Mouse (Mus musculus): ENCODE data around the gene Fbxw4. TPM values are rescaled to one million over a fixed set of nuclear protein-coding genes. Genes with fewer than 3 reads are reported as not detected.

Fbxw4 gene
- polyA plus RNA-seq, 1 experiment from 2014 or later = 3.4 TPM

GRCm38 (mm10) chr19:45574941-45575631 is 85.0 kb downstream of the Fbxw4 start:
- no peak overlapping the region for H3K27ac ChIP-seq
- H3K4me1 ChIP-seq = 0 out of 2 replicates have a peak, but pooled peaks cover 4% of the 10 kb centered on the region
- peaks cover 24% of the 10 kb centered on the region for H3K27me3 ChIP-seq
- no peak for ATAC-seq
- no peak overlapping the region for H3K4me2 ChIP-seq
- WGBS = 55% methylated on average over 19 of the region's 19 CpGs
- H3K9me3 ChIP-seq (replicated peaks) = no peaks in the 10 kb centered on the region
- H3K9ac ChIP-seq = no peak overlapping the region
- no peak overlapping the region for H3K4me3 ChIP-seq
- peaks cover 47% of the 10 kb centered on the region for H3K36me3 ChIP-seq (ENCODE audit: poor library complexity, severe bottlenecking)

GRCm38 (mm10) chr19:45574339-45574898 is 85.7 kb downstream of the Fbxw4 start:
- Histone ChIP-seq H3K27me3 (peaks cover 27% of the 10 kb centered on the region), H3K27ac (no peak overlapping the region), H3K4me2 (no peak overlapping the region), H3K36me3 (ENCODE audit: poor library complexity, severe bottlenecking) (peaks cover 45% of the 10 kb centered on the region), H3K9ac (no peak overlapping the region), H3K4me3 (no peak overlapping the region), H3K9me3 (replicated peaks) (no peaks in the 10 kb centered on the region), H3K4me1 (no peaks in the 10 kb centered on the region)
- no peak for ATAC-seq
- WGBS = 77% methylated on average over 7 of the region's 7 CpGs

- H3K27ac ChIP-seq = no peak overlapping the region
- peaks cover 27% of the 10 kb centered on the region for H3K27me3 ChIP-seq
- H3K4me1 ChIP-seq = no peaks in the 10 kb centered on the region
- H3K4me2 ChIP-seq = no peak overlapping the region
- peaks cover 40% of the 10 kb centered on the region for H3K36me3 ChIP-seq (ENCODE audit: poor library complexity, severe bottlenecking)
- 17% methylated on average over 6 of the region's 6 CpGs for WGBS
- H3K9me3 ChIP-seq (replicated peaks) = no peaks in the 10 kb centered on the region
- H3K4me3 ChIP-seq = no peak overlapping the region
- no peak overlapping the region for H3K9ac ChIP-seq
- ATAC-seq = 0 out of 2 replicates have a peak, but pooled peaks have one; percentile 59
Measured at GRCm38 (mm10) chr19:45573861-45574267, 86.2 kb downstream of the Fbxw4 start.

GRCm38 (mm10) chr19:45573033-45573432 is 87.1 kb downstream of the Fbxw4 start:
- Histone ChIP-seq H3K4me2 (no peak overlapping the region), H3K27me3 (peaks cover 22% of the 10 kb centered on the region), H3K9ac (no peak overlapping the region), H3K9me3 (replicated peaks) (no peaks in the 10 kb centered on the region), H3K27ac (no peak overlapping the region), H3K4me1 (peaks cover 4% of the 10 kb centered on the region), H3K4me3 (no peak overlapping the region), H3K36me3 (ENCODE audit: poor library complexity, severe bottlenecking) (peaks cover 31% of the 10 kb centered on the region)
- no peak for ATAC-seq
- WGBS = 79% methylated on average over 6 of the region's 6 CpGs

- 9% methylated on average over 14 of the region's 14 CpGs for WGBS
- Histone ChIP-seq H3K27me3 (peaks cover 24% of the 10 kb centered on the region; the same call in 1 of the 2 replicates), H3K4me3 (no peak overlapping the region), H3K36me3 (ENCODE audit: poor library complexity, severe bottlenecking) (peaks cover 3% of the 10 kb centered on the region; the same call in 1 of the 2 replicates), H3K27ac (no peak overlapping the region), H3K4me2 (no peak overlapping the region), H3K9me3 (replicated peaks) (no peaks in the 10 kb centered on the region), H3K4me1 (peaks cover 29% of the 10 kb centered on the region), H3K9ac (no peak overlapping the region)
- ATAC-seq = no peak
Measured at GRCm38 (mm10) chr19:45567367-45567766, 92.7 kb downstream of the Fbxw4 start.

- H3K9ac ChIP-seq = no peak overlapping the region
- WGBS = 52% methylated on average over 15 of the region's 15 CpGs
- H3K27ac ChIP-seq = no peak overlapping the region
- no peaks in the 10 kb centered on the region for H3K36me3 ChIP-seq (ENCODE audit: poor library complexity, severe bottlenecking)
- H3K4me2 ChIP-seq = no peak overlapping the region
- no peak for ATAC-seq
- peaks cover 24% of the 10 kb centered on the region; the same call in 1 of the 2 replicates for H3K27me3 ChIP-seq
- peaks cover 29% of the 10 kb centered on the region for H3K4me1 ChIP-seq
- no peaks in the 10 kb centered on the region for H3K9me3 ChIP-seq (replicated peaks)
- H3K4me3 ChIP-seq = no peak overlapping the region
Measured at GRCm38 (mm10) chr19:45565925-45566715, 94.0 kb downstream of the Fbxw4 start.

- under 1% methylated on average over 35 of the region's 35 CpGs for WGBS
- H3K27ac ChIP-seq = peak within 1 kb of the TSS; percentile 59
- no peaks in the 10 kb centered on the region for H3K9me3 ChIP-seq (replicated peaks)
- H3K4me1 ChIP-seq = peaks cover 13% of the 10 kb centered on the region
- peak within 1 kb of the TSS; percentile 87 for H3K9ac ChIP-seq
- peak within 1 kb of the TSS; percentile 65 for H3K4me3 ChIP-seq
- peaks cover 18% of the 10 kb centered on the region; the same call in 1 of the 2 replicates for H3K36me3 ChIP-seq (ENCODE audit: poor library complexity, severe bottlenecking)
- H3K4me2 ChIP-seq = peak within 1 kb of the TSS; percentile 93
- peak; percentile 93 for ATAC-seq
- H3K27me3 ChIP-seq = 0 out of 2 replicates have a peak, but pooled peaks cover 3% of the 10 kb centered on the region
Measured at GRCm38 (mm10) chr19:45560153-45560890, 99.8 kb downstream of the Fbxw4 start, which contains the start of the genes Poll and Gm17018. Poll (minus strand) TSS chr19:45560531. Gm17018 (plus strand) TSS chr19:45560615.

- no peak overlapping the region for H3K27ac ChIP-seq
- no peaks in the 10 kb centered on the region; the same call in 1 of the 2 replicates for H3K9me3 ChIP-seq (replicated peaks)
- no peak overlapping the region for H3K9ac ChIP-seq
- H3K4me1 ChIP-seq = no peaks in the 10 kb centered on the region
- H3K4me3 ChIP-seq = no peak overlapping the region
- no peak overlapping the region for H3K4me2 ChIP-seq
- no peak for ATAC-seq
- H3K36me3 ChIP-seq (ENCODE audit: poor library complexity, severe bottlenecking) = peaks cover 52% of the 10 kb centered on the region
- H3K27me3 ChIP-seq = peaks cover 16% of the 10 kb centered on the region
- 94% methylated on average over 11 of the region's 11 CpGs for WGBS
Measured at GRCm38 (mm10) chr19:45554136-45554535, 106.0 kb downstream of the Fbxw4 start.

GRCm38 (mm10) chr19:45552187-45552586 is 107.9 kb downstream of the Fbxw4 start:
- ATAC-seq = no peak
- Histone ChIP-seq H3K4me3 (no peak overlapping the region), H3K27ac (no peak overlapping the region), H3K9ac (no peak overlapping the region), H3K9me3 (replicated peaks) (no peaks in the 10 kb centered on the region; the same call in 1 of the 2 replicates), H3K4me2 (no peak overlapping the region), H3K36me3 (ENCODE audit: poor library complexity, severe bottlenecking) (peaks cover 45% of the 10 kb centered on the region), H3K27me3 (peaks cover 21% of the 10 kb centered on the region), H3K4me1 (no peaks in the 10 kb centered on the region)
- WGBS = 86% methylated on average over 6 of the region's 6 CpGs

GRCm38 (mm10) chr19:45549948-45550347 is 110.2 kb downstream of the Fbxw4 start:
- WGBS = 89% methylated on average over 4 of the region's 4 CpGs
- ATAC-seq = no peak
- peaks cover 41% of the 10 kb centered on the region for H3K27me3 ChIP-seq
- H3K27ac ChIP-seq = no peak overlapping the region
- H3K36me3 ChIP-seq (ENCODE audit: poor library complexity, severe bottlenecking) = peaks cover 31% of the 10 kb centered on the region
- peaks cover under 1% of the 10 kb centered on the region; the same call in 1 of the 2 replicates for H3K4me1 ChIP-seq
- H3K4me2 ChIP-seq = no peak overlapping the region
- no peaks in the 10 kb centered on the region; the same call in 1 of the 2 replicates for H3K9me3 ChIP-seq (replicated peaks)
- H3K9ac ChIP-seq = no peak overlapping the region
- H3K4me3 ChIP-seq = no peak overlapping the region

- 57% methylated on average over 23 of the region's 23 CpGs for WGBS
- Histone ChIP-seq H3K4me2 (no peak overlapping the region), H3K9ac (peak overlapping the region; percentile 30; the same call in 1 of the 2 replicates), H3K4me1 (peaks cover 5% of the 10 kb centered on the region), H3K9me3 (replicated peaks) (no peaks in the 10 kb centered on the region), H3K27me3 (peaks cover 44% of the 10 kb centered on the region), H3K36me3 (ENCODE audit: poor library complexity, severe bottlenecking) (peaks cover 24% of the 10 kb centered on the region), H3K27ac (no peak overlapping the region), H3K4me3 (no peak overlapping the region)
- ATAC-seq = no peak
Measured at GRCm38 (mm10) chr19:45549128-45549915, 110.8 kb downstream of the Fbxw4 start.

All from forebrain, embryonic 13.5 days (tissue).